In the genomic region with DNA sequence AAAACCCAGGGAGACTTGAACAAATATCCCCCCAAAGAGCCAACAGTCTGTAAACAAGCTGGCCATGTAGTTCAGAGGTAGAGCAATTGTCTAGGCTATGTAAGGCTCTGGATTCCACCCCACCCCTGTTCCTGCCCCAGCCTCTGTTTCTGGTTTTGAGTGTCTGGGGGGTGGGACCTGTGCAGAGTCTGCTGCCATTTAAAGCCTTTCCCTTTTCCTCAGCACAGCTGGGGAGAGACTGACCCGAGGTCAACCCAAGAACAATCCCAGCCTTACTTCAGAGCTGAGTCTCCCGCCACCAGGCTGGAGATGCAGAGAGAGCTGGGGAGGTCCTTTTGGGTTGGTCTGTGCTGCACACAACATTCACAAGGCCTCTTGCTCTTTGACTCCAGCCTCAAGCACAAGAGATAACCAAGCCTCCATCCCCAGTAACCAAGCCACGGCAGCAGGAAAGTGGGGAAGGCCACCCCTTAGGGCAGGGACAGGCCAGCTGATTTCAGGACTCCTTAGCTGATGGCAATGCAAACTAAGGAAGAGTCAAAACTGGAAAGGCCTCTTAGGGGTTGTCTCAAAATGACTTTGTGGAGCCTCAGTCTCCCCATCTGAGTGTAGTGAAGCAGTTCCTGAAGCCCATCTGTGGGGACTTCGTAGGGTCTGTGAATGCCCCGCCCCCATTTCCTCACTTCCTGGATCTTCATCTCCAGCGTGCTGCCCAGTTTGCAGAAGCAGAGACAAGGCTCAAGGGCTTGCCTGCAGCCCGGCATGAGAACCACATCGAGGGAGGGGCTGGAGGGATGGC, we compare ENCODE assay signal across 1 mouse cellular context.
TF ChIP-seq lines count a peak whose summit lies in the region.

No protein-coding gene starts in this region.

TF ChIP-seq in CH12.LX, 34 proteins besides CTCF, POLR2A, EP300 and RAD21 (continued from another document):
- TF ChIP-seq UBTF (IDR thresholded peaks at IDR 0.05; ENCODE audit: low read depth, low read length) (no peak), MAZ (IDR thresholded peaks at IDR 0.05; ENCODE audit: low read depth, low read length) (peak; percentile 69), BHLHE40 (IDR thresholded peaks at IDR 0.05; ENCODE audit: low read depth, low read length) (peak; percentile 40; the same call in 1 of the 2 replicates), MAX (IDR thresholded peaks at IDR 0.05; ENCODE audit: low read length) (peak; percentile 42; the same call in 1 of the 2 replicates), MYC (IDR thresholded peaks at IDR 0.05; ENCODE audit: low read depth, low read length) (0 out of 2 replicates have a peak, but pooled peaks have one; percentile 38), USF2 (conservative IDR thresholded peaks at IDR 0.05; ENCODE audit: low read depth, low read length) (no peak), RCOR1 (conservative IDR thresholded peaks at IDR 0.05; ENCODE audit: low read depth, low read length) (peak; percentile 66; the same call in 1 of the 2 replicates), CHD2 (IDR thresholded peaks at IDR 0.05; ENCODE audit: low read length) (peak; percentile 70), SMC3 (IDR thresholded peaks at IDR 0.05; ENCODE audit: low read depth, low read length) (peak; percentile 23), JUND (conservative IDR thresholded peaks at IDR 0.05; ENCODE audit: low read depth, low read length) (peak; percentile 88), MEF2A (IDR thresholded peaks at IDR 0.05; ENCODE audit: borderline replicate concordance, low read depth, low read length) (peak; percentile 67), ZNF384 (IDR thresholded peaks at IDR 0.05; ENCODE audit: low read depth, low read length) (no peak), NRF1 (IDR thresholded peaks at IDR 0.05; ENCODE audit: low read depth, low read length) (0 out of 2 replicates have a peak, but pooled peaks have one; percentile 10), ZKSCAN1 (IDR thresholded peaks at IDR 0.05; ENCODE audit: borderline replicate concordance, low read depth, low read length) (no peak), JUN (IDR thresholded peaks at IDR 0.05; ENCODE audit: insufficient read depth, low read depth, low read length) (peak; percentile 83), HCFC1 (IDR thresholded peaks at IDR 0.05; ENCODE audit: low read depth, low read length) (peak; percentile 31; the same call in 1 of the 2 replicates), PAX5 (IDR thresholded peaks at IDR 0.05; ENCODE audit: low read length) (no peak), KAT2A (IDR thresholded peaks at IDR 0.05; ENCODE audit: insufficient replicate concordance, low read length) (no peak), ELF1 (IDR thresholded peaks at IDR 0.05; ENCODE audit: low read depth, low read length) (peak; percentile 90)
